Mouse (Mus musculus): ENCODE measurements around the gene Bola2.

GRCm38 (mm10) chr7:126670152-126670551, 25.0 kb upstream of the Bola2 start:
- TF ChIP-seq CTCF (IDR thresholded peaks at IDR 0.05; ENCODE audit: control insufficient read depth, insufficient read depth, low read length) (no peak), POLR2A (IDR thresholded peaks at IDR 0.05; ENCODE audit: borderline replicate concordance, control insufficient read depth, low read depth, low read length) (no peak)

Measured in bone marrow, adult 2 months (tissue).